Mouse (Mus musculus) neural tube, embryonic 13.5 days (tissue): ENCODE measurements around the gene Pcnx. TPM values are rescaled to one million over a fixed set of nuclear protein-coding genes. Genes with fewer than 3 reads are reported as not detected.
"Not testable (repeated sequence)": the region's sequence is repeated elsewhere in the genome, so short reads cannot be mapped to it uniquely, and the experiment has no call there.

Experiments
- ATAC-seq: fragments of 200-750 bp; cut with Nextera tagmentation; 2 replicates; pipeline ENCODE4 v1.8.0; 2017; ENCODE audit warnings: low read depth, mild to moderate bottlenecking, moderate TSS enrichment, moderate library complexity
- H3K27ac ChIP-seq: fragments of 300-500 bp; sonication (generic); replicated peaks from 2 replicates; pipeline ENCODE4 v1.5.1; 2015; ENCODE audit warnings: moderate library complexity, mild to moderate bottlenecking, inconsistent platforms
- H3K27me3 ChIP-seq: fragments of 300-500 bp; sonication (generic); 2 replicates; pipeline ENCODE4 v1.6.1; 2015; ENCODE audit warnings: mild to moderate bottlenecking, inconsistent platforms
- H3K36me3 ChIP-seq: fragments of 300-500 bp; sonication (generic); 2 replicates; pipeline ENCODE4 v1.6.1; 2015; ENCODE audit warnings: mild to moderate bottlenecking, inconsistent platforms
- H3K4me1 ChIP-seq: fragments of 300-500 bp; sonication (generic); replicated peaks from 2 replicates; pipeline ENCODE4 v1.6.1; 2015; ENCODE audit warnings: inconsistent platforms
- H3K4me2 ChIP-seq: fragments of 300-500 bp; sonication (generic); 2 replicates; pipeline ENCODE4 v1.6.1; 2015; ENCODE audit warnings: inconsistent platforms, mild to moderate bottlenecking, moderate library complexity
- H3K4me3 ChIP-seq: fragments of 300-500 bp; sonication (generic); 2 replicates; pipeline ENCODE4 v1.5.1; 2015; ENCODE audit warnings: mild to moderate bottlenecking, inconsistent platforms
- H3K9ac ChIP-seq: fragments of 300-500 bp; sonication (generic); 2 replicates; pipeline ENCODE4 v1.6.1; 2015; ENCODE audit warnings: moderate library complexity, mild to moderate bottlenecking, inconsistent platforms
- H3K9me3 ChIP-seq: fragments of 300-500 bp; sonication (generic); 2 replicates; pipeline ENCODE4 v1.6.1; 2016; ENCODE audit warnings: inconsistent platforms
- WGBS: fragments of 180-500 bp; shearing (Covaris S2); methylation state at CpG from one replicate; pipeline ENCODE4 v1.1.7; 2015; 5-methylcytosine and 5-hydroxymethylcytosine counted together
- polyA plus RNA-seq: library from polyadenylated mRNA; unstranded; fragments of >200 nt; fragmentation: Nextera tagmentation; extraction: Ambion mirVana; gene quantifications from 2 replicates; pipeline ENCODE4 v1.2.1, GENCODE M21; 2015

Pcnx gene
- polyA plus RNA-seq, 1 experiment from 2014 or later, result 12.4 TPM

DNA sequence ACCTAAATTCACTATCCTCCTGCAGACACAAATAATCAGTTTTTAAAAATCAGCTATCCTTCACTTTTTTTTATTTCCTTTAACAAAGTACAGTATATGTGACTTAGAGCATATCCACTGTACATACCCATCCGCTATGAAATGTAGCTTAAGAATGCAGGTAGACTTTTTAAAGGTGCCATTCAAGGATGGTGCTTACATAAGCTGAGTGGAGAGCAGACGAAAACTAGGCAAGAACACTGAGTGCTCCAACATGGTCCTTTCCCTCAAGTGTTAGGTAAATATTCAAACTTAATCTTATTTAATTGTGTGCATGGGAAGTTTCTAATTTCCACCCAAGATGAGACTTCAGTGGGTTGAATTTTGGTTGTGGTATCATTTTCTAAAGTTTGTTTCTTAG lies 119.5 kb downstream of the Pcnx start:
- no peaks in the 10 kb centered on the region for H3K27me3 ChIP-seq
- no peak for ATAC-seq
- no peaks in the 10 kb centered on the region for H3K9me3 ChIP-seq
- no peaks in the 10 kb centered on the region for H3K4me1 ChIP-seq
- no peak overlapping the region for H3K4me3 ChIP-seq
- H3K27ac ChIP-seq, result no peak overlapping the region
- H3K4me2 ChIP-seq, result no peak overlapping the region
- no peak overlapping the region for H3K9ac ChIP-seq
- H3K36me3 ChIP-seq, result peaks cover 87% of the 10 kb centered on the region
- WGBS, result 92% methylated on average over 2 of the region's 2 CpGs

DNA sequence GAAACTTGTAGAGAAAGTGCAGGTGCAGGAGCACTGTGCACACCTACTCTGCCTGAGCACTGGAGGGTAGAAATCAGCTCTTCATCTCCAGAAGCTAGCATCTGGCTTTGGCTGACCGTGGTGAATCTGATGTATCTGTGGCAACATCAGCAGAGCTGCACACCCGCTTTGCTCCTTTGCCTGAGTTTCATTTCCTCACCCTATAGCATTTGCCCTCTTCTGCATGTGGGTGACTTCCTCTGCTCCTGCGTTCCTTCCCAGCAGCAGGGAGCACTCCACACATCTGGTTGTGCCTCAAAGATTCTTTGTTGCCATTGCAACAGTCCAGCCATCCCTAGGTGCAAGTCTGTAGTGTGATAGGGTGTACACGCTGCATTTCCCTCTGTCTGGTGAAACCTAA lies 132.3 kb downstream of the Pcnx start:
- Histone ChIP-seq H3K27ac (no peak overlapping the region), H3K9me3 (no peaks in the 10 kb centered on the region), H3K4me3 (no peak overlapping the region), H3K4me1 (no peaks in the 10 kb centered on the region), H3K9ac (no peak overlapping the region), H3K36me3 (peaks cover 89% of the 10 kb centered on the region), H3K27me3 (no peaks in the 10 kb centered on the region), H3K4me2 (no peak overlapping the region)
- WGBS, result 87% methylated on average over 4 of the region's 4 CpGs
- ATAC-seq, result no peak

DNA sequence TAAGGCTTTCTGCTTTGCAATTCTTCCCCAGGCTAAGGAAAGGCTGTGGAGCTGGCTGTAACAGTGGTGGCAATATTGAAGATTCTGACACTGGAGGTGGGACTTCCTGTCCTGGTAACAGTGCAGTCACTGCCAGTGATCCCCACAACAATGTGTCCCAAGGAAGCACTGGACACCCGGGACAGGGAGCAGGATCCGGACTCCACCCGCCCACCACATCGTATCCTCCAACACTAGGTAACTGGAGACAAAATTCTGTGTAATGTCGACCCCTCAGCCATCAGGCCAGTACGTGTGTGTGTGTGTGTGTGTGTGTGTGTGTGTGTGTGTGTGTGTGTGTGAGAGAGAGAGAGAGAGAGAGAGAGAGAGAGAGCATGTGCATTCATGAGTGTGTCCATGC lies 133.2 kb downstream of the Pcnx start:
- Histone ChIP-seq H3K9ac (no peak overlapping the region), H3K27ac (no peak overlapping the region), H3K9me3 (no peaks in the 10 kb centered on the region), H3K4me3 (no peak overlapping the region), H3K4me1 (no peaks in the 10 kb centered on the region), H3K4me2 (no peak overlapping the region), H3K27me3 (no peaks in the 10 kb centered on the region), H3K36me3 (peaks cover 86% of the 10 kb centered on the region)
- no peak for ATAC-seq
- WGBS, result 89% methylated on average over 6 of the region's 6 CpGs

DNA sequence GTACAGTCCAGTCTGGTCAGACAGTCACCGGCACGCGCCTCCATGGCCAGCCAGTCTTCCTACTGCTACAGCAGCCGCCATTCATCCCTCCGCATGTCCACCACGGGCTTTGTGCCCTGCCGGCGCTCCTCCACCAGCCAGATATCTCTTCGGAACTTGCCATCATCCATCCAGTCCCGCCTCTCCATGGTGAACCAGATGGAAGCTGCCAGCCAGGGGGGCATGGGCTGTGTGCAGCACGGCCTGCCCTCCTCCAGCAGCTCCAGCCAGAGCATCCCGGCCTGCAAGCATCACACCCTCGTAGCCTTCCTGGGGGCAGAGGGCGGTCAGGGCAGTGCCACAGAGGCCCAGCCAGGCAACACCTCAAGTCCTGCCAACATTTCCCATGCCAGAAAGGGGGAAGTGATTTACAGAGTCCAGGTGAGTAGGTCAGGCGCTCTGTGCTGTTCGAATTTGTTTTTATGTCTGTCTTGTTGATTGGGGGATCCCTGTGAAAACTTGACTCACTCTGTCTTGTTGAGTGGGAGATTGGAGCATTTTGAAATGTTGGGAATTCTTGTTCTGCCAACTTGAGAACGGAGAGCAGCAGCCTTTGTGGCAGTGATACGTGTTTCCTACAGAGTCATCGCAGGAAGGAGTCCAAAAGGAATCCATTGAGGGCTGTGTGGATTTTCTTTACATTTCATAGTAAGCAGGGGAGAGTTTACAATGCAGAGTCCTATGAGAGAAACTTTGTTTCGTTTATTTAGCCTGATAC lies 135.3 kb downstream of the Pcnx start:
- H3K4me2 ChIP-seq, result no peak overlapping the region
- H3K27me3 ChIP-seq, result no peaks in the 10 kb centered on the region
- no peaks in the 10 kb centered on the region for H3K4me1 ChIP-seq
- ATAC-seq, result no peak
- no peak overlapping the region for H3K9ac ChIP-seq
- no peak overlapping the region for H3K4me3 ChIP-seq
- H3K9me3 ChIP-seq, result no peaks in the 10 kb centered on the region
- WGBS, result 92% methylated on average over 20 of the region's 20 CpGs
- peaks cover 67% of the 10 kb centered on the region for H3K36me3 ChIP-seq
- no peak overlapping the region for H3K27ac ChIP-seq

DNA sequence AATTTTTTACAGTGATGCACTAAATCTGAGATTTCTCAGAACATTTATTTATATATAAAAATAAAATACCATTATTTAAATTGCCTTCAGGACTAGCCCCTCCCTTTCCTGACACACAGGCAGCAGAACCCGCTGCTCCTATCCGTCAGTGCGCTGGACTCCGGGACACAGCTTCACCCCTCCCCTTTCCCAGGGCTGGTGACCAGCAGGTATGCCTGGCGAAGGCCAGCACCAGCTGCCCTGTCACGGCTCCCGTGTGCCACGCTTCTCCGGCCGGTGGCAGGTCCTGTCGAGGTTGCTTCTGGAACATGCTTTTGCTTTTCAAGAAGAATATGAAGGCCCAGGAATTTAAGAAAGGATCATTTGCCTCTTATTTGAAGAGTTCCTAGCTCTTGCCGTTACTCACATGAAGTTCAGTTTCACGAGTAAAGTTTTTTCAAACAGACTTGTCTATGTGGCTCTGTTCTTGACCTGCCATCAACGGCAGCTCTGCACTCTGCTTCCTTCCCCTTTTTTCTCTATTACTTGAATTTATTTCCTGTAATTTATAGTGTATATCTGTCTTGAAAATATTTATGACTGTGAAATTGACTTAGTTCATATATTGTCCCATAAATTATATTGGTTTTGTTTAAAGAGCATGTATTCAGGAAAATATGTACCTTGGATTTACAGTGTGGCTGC lies 137.0 kb downstream of the Pcnx start:
- no peak overlapping the region for H3K4me2 ChIP-seq
- H3K4me1 ChIP-seq, result no peaks in the 10 kb centered on the region
- peaks cover 51% of the 10 kb centered on the region for H3K36me3 ChIP-seq
- H3K9ac ChIP-seq, result no peak overlapping the region
- ATAC-seq, result no peak
- no peaks in the 10 kb centered on the region for H3K27me3 ChIP-seq
- H3K27ac ChIP-seq, result no peak overlapping the region
- no peaks in the 10 kb centered on the region for H3K9me3 ChIP-seq
- 80% methylated on average over 14 of the region's 14 CpGs for WGBS
- H3K4me3 ChIP-seq, result no peak overlapping the region

DNA sequence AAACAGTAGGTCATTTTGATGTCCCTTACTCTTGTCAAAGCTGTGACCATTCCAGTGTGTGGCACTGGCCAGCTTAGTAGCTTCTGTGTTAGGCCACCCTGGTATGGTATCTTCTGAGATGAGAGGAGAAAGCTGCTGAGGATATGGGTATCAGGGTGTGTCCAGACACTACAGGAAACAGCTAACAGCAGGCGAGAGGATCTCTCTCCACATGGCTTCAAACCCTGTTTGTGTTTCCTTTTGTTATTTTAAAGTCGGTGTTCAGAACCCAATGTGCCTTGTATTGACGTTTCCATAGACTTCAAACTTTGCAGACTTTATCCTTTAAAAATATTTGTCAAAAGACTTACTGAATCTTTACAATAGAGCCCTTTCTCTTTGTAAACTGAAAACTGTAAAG lies 137.7 kb downstream of the Pcnx start:
- WGBS, result 41% methylated on average over 3 of the region's 3 CpGs
- no peak for ATAC-seq
- Histone ChIP-seq H3K9ac (no peak overlapping the region), H3K4me1 (no peaks in the 10 kb centered on the region), H3K4me3 (no peak overlapping the region), H3K27ac (no peak overlapping the region), H3K9me3 (no peaks in the 10 kb centered on the region), H3K4me2 (no peak overlapping the region), H3K27me3 (no peaks in the 10 kb centered on the region), H3K36me3 (peaks cover 44% of the 10 kb centered on the region)

DNA sequence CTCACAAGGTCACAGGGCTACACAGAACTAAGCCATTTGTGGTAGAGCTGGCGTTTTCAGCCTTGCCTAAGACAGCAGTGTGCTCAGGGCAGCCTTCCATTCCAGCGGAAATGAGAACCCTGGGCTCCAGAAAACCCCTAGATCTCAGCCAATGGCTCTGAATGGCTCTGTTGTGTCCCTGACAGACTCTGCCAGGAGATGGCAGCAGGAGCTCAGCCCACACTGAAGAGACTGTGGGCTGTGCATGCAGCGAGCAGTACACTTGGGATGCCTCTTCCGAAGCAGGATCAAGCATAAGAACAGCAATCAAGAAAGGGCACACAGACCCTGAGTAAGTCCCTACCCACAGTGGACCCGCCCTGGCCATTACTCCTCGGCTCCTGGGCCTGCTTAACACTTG lies 142.9 kb downstream of the Pcnx start:
- peak; percentile 96 for ATAC-seq

DNA sequence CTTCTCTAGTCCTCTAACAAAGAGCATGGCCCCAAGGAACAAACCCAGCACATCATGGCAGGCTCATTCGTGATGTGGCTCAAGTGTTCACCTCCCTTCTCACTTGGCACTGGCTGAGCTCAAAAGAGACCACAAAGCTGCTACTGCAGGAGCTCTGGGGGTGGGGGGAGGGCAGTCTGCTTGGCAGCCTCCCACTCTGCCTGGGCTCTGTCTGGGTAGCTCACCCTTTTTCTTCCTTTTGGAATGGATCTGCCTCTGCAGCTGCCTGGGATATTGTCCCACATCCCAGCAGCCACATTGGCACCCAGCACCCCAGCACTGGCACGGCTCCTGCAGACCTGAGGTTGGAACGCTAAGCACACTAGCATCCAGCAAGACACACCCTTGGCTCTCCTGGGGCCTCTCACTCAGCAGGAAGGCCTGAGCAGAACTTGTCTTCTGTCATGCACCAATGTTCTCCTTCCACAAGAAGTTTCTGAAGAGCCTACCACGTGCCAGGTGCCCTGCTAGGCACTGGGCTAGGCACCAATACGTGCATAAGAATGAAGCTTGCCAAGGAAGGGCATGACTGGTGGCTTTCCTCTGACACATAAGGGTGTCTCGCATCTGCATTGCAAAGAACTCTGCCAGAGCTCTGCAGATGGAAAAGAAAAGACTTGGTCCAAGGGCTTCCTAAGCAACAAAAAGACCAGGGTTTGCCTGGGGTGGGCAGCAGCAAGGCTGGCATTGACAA lies 166.2 kb downstream of the Pcnx start:
- H3K9ac ChIP-seq, H3K4me3 ChIP-seq, H3K4me1 ChIP-seq, H3K36me3 ChIP-seq, H3K27ac ChIP-seq, H3K9me3 ChIP-seq, H3K27me3 ChIP-seq, H3K4me2 ChIP-seq: not testable (repeated sequence)
- WGBS, result no CpG with 5 or more reads among the region's 6 CpGs
- peak; percentile 40 for ATAC-seq

More for the DNA sequence above, 142.9 kb downstream of the Pcnx start:
- not testable (repeated sequence) for H3K36me3 ChIP-seq, H3K4me2 ChIP-seq, H3K9ac ChIP-seq, H3K27me3 ChIP-seq, H3K4me3 ChIP-seq, H3K9me3 ChIP-seq, H3K4me1 ChIP-seq, H3K27ac ChIP-seq
- no CpG with 5 or more reads among the region's 6 CpGs for WGBS

DNA sequence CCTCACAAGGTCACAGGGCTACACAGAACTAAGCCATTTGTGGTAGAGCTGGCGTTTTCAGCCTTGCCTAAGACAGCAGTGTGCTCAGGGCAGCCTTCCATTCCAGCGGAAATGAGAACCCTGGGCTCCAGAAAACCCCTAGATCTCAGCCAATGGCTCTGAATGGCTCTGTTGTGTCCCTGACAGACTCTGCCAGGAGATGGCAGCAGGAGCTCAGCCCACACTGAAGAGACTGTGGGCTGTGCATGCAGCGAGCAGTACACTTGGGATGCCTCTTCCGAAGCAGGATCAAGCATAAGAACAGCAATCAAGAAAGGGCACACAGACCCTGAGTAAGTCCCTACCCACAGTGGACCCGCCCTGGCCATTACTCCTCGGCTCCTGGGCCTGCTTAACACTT lies 173.7 kb downstream of the Pcnx start:
- not testable (repeated sequence) for H3K9me3 ChIP-seq, H3K9ac ChIP-seq, H3K27me3 ChIP-seq, H3K27ac ChIP-seq, H3K4me1 ChIP-seq, H3K36me3 ChIP-seq, H3K4me2 ChIP-seq, H3K4me3 ChIP-seq
- ATAC-seq, result peak; percentile 95
- no CpG with 5 or more reads among the region's 6 CpGs for WGBS

DNA sequence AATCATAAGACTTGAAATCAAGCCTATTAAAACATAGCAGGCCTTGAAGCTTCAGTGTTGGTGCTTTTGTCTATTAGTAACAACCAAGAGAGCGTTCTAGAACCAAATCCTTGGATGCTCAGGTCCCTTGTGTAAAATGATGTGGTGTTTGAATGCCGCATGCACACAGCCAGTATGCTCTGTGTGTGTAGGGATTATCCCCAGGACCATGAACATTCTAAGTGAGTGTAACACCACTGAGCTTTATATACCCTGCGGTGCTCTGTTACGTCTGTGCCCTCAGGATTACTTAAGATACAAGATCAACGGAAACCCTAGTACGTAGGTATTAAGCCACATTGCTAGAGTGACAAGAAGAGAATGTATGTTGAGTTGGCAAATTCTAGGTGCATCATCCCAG lies 174.2 kb downstream of the Pcnx start:
- WGBS, result no CpG with 5 or more reads among the region's 6 CpGs
- H3K4me2 ChIP-seq, H3K4me1 ChIP-seq, H3K9ac ChIP-seq, H3K27ac ChIP-seq, H3K9me3 ChIP-seq, H3K4me3 ChIP-seq, H3K36me3 ChIP-seq, H3K27me3 ChIP-seq: not testable (repeated sequence)
- ATAC-seq, result peak; percentile 59; the same call in 1 of the 2 replicates

DNA sequence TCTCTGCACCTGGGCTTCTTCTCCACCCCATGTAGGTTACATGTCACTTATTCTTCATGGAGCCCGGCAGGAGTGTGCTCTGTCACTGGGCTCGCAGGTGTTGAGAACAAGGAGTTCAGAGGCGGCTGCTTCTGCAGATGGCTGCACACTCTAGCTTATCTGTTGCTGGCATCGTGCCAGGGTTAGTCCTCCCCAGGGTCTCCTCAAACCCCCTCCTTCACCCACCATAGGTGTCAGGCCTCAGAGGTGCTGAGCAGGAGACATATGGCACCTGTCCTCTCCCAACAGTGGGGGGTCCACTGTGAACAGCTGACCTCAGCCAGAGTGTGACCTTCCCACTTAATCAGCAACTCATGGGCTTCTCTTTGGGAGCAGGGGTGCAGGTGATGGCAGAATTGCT lies 184.3 kb downstream of the Pcnx start:
- H3K27me3 ChIP-seq, ATAC-seq, H3K4me2 ChIP-seq, H3K9me3 ChIP-seq, H3K4me1 ChIP-seq, H3K4me3 ChIP-seq, H3K36me3 ChIP-seq, H3K27ac ChIP-seq, H3K9ac ChIP-seq: not testable (repeated sequence)
- no CpG with 5 or more reads among the region's 4 CpGs for WGBS
